ENCODE assay signal across 8 mouse cellular contexts in genomic region chr12:83987583-83988441, GRCm38 (mm10). TPM values are rescaled to one million over a fixed set of nuclear protein-coding genes. Genes with fewer than 3 reads are reported as not detected.
A peak's percentile ranks its signal among the peaks of the same experiment; 100 is the strongest.
DNase-seq lines count a peak whose midpoint lies in the region; ATAC-seq and TF ChIP-seq lines count a peak whose summit lies in the region.

Gene Acot2, plus strand, starts transcription at chr12:83987861.

- peak within 1 kb of the TSS; percentile 54 for H3K4me2 ChIP-seq in embryonic facial prominence, embryonic 11.5 days (ENCODE audit: low read depth, low read length)
- H3K4me2 ChIP-seq in intestine, postnatal 0 days (replicated peaks; ENCODE audit: low read depth): peak within 1 kb of the TSS; percentile 72
- H3K4me2 ChIP-seq in midbrain, embryonic 11.5 days: peak within 1 kb of the TSS; percentile 65

- no peaks in the 10 kb centered on the region for H3K27me3 ChIP-seq in embryonic facial prominence, embryonic 11.5 days (ENCODE audit: control insufficient read depth, insufficient read depth, low read length)
- H3K27me3 ChIP-seq in intestine, postnatal 0 days (replicated peaks; ENCODE audit: control insufficient read depth, insufficient read depth, low read length): no peaks in the 10 kb centered on the region
- H3K27me3 ChIP-seq in midbrain, embryonic 11.5 days (ENCODE audit: control insufficient read depth, insufficient read depth, low read length): no peaks in the 10 kb centered on the region

- H3K9me3 ChIP-seq in embryonic facial prominence, embryonic 11.5 days (replicated peaks; ENCODE audit: control insufficient read depth, low read length): no peaks in the 10 kb centered on the region
- no peaks in the 10 kb centered on the region for H3K9me3 ChIP-seq in intestine, postnatal 0 days (ENCODE audit: control insufficient read depth)
- no peaks in the 10 kb centered on the region for H3K9me3 ChIP-seq in midbrain, embryonic 11.5 days (ENCODE audit: control insufficient read depth, low read length)

- under 1% methylated on average over 70 of the region's 80 CpGs for WGBS in embryonic facial prominence, embryonic 11.5 days
- under 1% methylated on average over 80 of the region's 80 CpGs for WGBS in intestine, postnatal 0 days
- under 1% methylated on average over 72 of the region's 80 CpGs for WGBS in midbrain, embryonic 11.5 days

- H3K4me3 ChIP-seq in embryonic facial prominence, embryonic 11.5 days (ENCODE audit: low read depth, low read length): peak within 1 kb of the TSS; percentile 62
- H3K4me3 ChIP-seq in intestine, postnatal 0 days (ENCODE audit: low read depth, low read length): peak within 1 kb of the TSS; percentile 61
- H3K4me3 ChIP-seq in midbrain, embryonic 11.5 days (ENCODE audit: low read depth, low read length): peak within 1 kb of the TSS; percentile 59

- intact Hi-C loops in left cerebral cortex, postnatal 4 days (cut with DNase I): no loop called here

- peak within 1 kb of the TSS; percentile 82 for H3K9ac ChIP-seq in embryonic facial prominence, embryonic 11.5 days (replicated peaks; ENCODE audit: low read length)
- peak within 1 kb of the TSS; percentile 83 for H3K9ac ChIP-seq in intestine, postnatal 0 days (ENCODE audit: low read depth, low read length)
- peak within 1 kb of the TSS; percentile 81 for H3K9ac ChIP-seq in midbrain, embryonic 11.5 days (ENCODE audit: low read length)

- peak; percentile 69 to 70 for DNase-seq in urinary bladder, adult 18-20 months (ENCODE audit: low spot score in 2 of 2)
- DNase-seq in urinary bladder, postnatal 10 days (ENCODE audit: low spot score): no peak
- DNase-seq in embryonic facial prominence, embryonic 11.5 days (ENCODE audit: low spot score): peak; percentile 88
- peak; percentile 78 for DNase-seq in left cerebral cortex, postnatal 4 days
- peak; percentile 97 for DNase-seq in midbrain, embryonic 11.5 days (ENCODE audit: low spot score, missing footprints)
- DNase-seq in right cerebral cortex, postnatal 4 days: peak; percentile 68

- ATAC-seq in embryonic facial prominence, embryonic 11.5 days (replicated peaks; ENCODE audit: insufficient number of reproducible peaks, low FRiP score, low TSS enrichment, low read depth): peak; percentile 86
- ATAC-seq in granulocyte monocyte progenitor cell, adult 5-6 weeks (replicated peaks; ENCODE audit: poor library complexity, severe bottlenecking): peak; percentile 94
- ATAC-seq in intestine, postnatal 0 days: peak; percentile 88
- ATAC-seq in midbrain, embryonic 11.5 days (ENCODE audit: low FRiP score): peak; percentile 91

- H3K4me1 ChIP-seq in embryonic facial prominence, embryonic 11.5 days (ENCODE audit: control insufficient read depth, insufficient read depth, low read length): no peaks in the 10 kb centered on the region
- H3K4me1 ChIP-seq in intestine, postnatal 0 days (replicated peaks; ENCODE audit: control insufficient read depth, insufficient read depth, low read length): no peaks in the 10 kb centered on the region
- peaks cover 4% of the 10 kb centered on the region; the same call in 1 of the 2 replicates for H3K4me1 ChIP-seq in midbrain, embryonic 11.5 days (ENCODE audit: control insufficient read depth, insufficient read depth, low read length)

- peak; percentile 78 for TF ChIP-seq CTCF in intestine, postnatal 0 days (IDR thresholded peaks at IDR 0.05; ENCODE audit: low read depth)

- no peaks in the 10 kb centered on the region for H3K36me3 ChIP-seq in embryonic facial prominence, embryonic 11.5 days (replicated peaks; ENCODE audit: control insufficient read depth, insufficient read depth, low read depth, low read length)
- H3K36me3 ChIP-seq in intestine, postnatal 0 days (ENCODE audit: control insufficient read depth, insufficient read depth): peaks cover 5% of the 10 kb centered on the region; the same call in 1 of the 2 replicates
- no peaks in the 10 kb centered on the region for H3K36me3 ChIP-seq in midbrain, embryonic 11.5 days (ENCODE audit: control insufficient read depth, insufficient read depth, low read length)

- peak within 1 kb of the TSS; percentile 75 for H3K27ac ChIP-seq in embryonic facial prominence, embryonic 11.5 days (replicated peaks; ENCODE audit: low read depth, low read length)
- peak within 1 kb of the TSS; percentile 97 for H3K27ac ChIP-seq in intestine, postnatal 0 days (ENCODE audit: low read depth, low read length)
- peak within 1 kb of the TSS; percentile 72 for H3K27ac ChIP-seq in midbrain, embryonic 11.5 days (ENCODE audit: low read depth, low read length)

RNA-seq across cellular contexts. Expression of gene Acot2, which starts in this region (rescaled TPM):
- polyA plus RNA-seq in embryonic facial prominence, embryonic 11.5 days (2014; fragmentation: Nextera tagmentation; extraction: Ambion mirVana): 10.8 and 12.9 TPM in 2 replicates
- total RNA-seq in granulocyte monocyte progenitor cell, adult 5-6 weeks (2014; fragmentation: Nextera tagmentation): 10.1 and 14.0 TPM in 2 replicates
- 11.5 and 12.0 TPM in 2 replicates for total RNA-seq in granulocyte monocyte progenitor cell, adult 5-6 weeks (2017)
- polyA plus RNA-seq in intestine, postnatal 0 days (2015; fragmentation: Nextera tagmentation; extraction: Ambion mirVana): 63.7 and 69.3 TPM in 2 replicates
- total RNA-seq in left cerebral cortex, postnatal 4 days (2021): 1 to 10 TPM; 6.6 to 6.9 TPM
- 11.6 and 13.2 TPM in 2 replicates for polyA plus RNA-seq in midbrain, embryonic 11.5 days (2014; fragmentation: Nextera tagmentation; extraction: Ambion mirVana)
